Mouse (Mus musculus): ENCODE data around the gene Trio.
A peak's percentile ranks its signal among the peaks of the same experiment; 100 is the strongest.

The Trio gene

GRCm38 (mm10) chr15:27943486-27944195 is 82.0 kb downstream of the Trio start:
- peak; percentile 92 for DNase-seq

DNA sequence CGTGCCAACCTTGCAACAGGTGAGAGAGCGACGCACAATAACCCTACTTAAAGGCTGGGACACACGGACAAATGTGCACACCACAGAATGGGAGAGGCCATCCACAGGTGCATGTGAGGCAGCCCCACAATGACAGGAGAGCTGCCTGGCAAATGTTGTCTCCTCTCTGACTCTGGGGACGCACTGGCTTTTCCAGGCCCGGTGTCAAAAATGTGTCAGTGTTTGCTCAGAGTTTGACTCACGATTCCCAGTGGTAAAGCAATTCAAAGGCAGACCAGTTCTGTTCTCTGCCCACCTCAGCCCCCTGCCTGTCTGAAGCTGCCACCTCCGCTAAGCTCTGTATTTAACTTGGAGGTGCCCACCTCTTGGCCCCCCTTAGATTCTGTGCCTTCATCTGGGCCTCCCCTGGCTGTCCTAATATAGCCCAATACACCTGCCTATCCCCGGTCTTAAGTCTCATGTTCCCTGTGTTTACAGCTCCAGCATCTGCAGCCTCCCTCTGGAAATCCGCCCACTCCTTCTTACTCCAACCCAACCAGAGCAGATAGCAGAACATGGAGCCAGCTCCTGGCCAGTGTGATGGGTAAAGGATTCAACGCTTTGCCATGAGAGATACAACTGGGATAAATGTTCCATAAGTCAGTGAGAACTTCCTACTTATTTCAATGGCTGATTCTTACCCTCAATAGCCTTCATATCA is 83.3 kb downstream of the Trio start:
- DNase-seq, result peak; percentile 65

- no peak for DNase-seq
These were observed 84.2 kb downstream of the Trio start for GRCm38 (mm10) chr15:27941441-27941840.

- DNase-seq, result no peak
These were observed 84.6 kb downstream of the Trio start for GRCm38 (mm10) chr15:27941020-27941419.

DNA sequence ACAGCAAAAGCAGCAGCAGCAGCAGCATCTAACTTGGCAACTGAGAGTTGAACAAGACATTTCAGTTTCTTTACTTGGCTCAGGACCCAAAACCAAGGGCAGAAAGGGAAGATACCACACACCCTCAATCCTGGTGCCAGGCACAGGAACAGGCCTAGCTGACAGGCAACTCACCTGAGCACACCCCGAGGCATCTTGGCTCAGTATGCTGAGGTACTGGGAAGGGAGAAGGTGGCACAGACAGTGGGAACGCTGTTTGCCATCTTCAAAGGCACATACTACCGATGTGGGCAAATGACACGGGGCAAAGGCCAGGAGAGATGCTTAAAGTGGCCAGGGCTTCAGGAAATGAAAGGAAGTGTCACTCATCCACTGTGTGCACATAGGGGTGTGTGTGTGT is 85.6 kb downstream of the Trio start:
- DNase-seq, result peak; percentile 56

DNA sequence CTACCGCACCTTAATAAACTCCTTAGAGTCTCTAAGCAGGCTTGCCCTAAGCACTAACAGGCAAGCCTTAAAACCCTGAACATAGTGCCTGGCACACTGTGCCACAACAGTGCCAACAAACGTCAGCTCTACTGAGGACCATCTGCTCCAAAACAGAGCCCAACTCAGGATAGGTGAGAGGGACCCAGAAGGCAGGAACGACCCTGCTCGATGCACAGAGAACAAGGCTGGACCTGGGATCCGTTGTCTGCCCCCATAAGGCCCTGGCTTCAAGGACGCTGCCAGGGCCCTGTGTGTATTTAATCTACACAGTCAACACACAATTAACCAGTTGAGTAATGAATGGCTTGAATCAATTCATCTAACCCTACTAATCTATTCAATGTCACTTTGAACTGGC is 86.8 kb downstream of the Trio start:
- DNase-seq, result peak; percentile 89

DNA sequence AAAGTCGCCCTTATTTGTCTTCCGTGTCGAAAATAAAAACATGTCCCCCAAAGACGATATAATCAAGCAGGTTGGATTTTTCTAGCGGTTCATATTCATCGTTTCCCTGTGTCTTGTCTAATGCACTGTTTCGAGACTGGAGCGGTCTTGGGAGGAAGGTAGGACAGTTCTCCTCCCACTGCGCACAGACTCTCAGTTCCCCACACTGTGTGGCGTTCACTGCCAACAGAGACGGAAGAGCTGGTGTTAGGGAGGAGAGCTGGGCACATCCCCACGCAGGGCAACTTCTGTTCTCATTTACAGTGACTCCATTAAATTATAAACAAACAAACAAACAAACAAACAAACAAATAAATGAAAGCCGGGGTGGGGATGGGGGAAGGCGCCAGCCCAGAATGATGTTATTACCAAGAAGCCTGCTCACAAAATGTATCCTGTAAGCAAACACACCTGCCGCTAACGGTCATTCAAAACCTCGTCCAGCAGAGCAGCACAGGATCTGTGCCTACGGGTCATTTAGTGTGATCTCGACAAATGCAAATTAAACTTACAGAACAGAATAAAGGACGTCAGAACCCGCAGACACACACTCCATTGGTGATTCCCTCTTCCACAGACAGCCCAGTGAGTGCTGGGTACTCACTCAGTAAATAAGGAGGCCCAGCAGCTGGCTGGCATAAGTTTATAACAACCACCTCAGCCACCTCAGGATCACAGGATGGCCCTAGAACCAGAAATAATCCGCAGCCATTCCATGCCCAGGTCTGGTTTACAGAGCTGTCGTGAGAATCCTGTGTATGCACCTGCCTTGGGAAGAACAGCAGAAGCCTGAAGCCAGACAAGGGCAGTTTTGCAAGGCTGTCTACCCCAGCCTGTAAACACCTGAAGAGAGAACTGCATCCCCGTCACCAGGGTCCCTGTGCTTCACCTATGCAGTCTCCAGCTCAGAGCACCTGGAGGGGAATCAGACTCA is 87.5 kb downstream of the Trio start:
- no peak for DNase-seq

DNA sequence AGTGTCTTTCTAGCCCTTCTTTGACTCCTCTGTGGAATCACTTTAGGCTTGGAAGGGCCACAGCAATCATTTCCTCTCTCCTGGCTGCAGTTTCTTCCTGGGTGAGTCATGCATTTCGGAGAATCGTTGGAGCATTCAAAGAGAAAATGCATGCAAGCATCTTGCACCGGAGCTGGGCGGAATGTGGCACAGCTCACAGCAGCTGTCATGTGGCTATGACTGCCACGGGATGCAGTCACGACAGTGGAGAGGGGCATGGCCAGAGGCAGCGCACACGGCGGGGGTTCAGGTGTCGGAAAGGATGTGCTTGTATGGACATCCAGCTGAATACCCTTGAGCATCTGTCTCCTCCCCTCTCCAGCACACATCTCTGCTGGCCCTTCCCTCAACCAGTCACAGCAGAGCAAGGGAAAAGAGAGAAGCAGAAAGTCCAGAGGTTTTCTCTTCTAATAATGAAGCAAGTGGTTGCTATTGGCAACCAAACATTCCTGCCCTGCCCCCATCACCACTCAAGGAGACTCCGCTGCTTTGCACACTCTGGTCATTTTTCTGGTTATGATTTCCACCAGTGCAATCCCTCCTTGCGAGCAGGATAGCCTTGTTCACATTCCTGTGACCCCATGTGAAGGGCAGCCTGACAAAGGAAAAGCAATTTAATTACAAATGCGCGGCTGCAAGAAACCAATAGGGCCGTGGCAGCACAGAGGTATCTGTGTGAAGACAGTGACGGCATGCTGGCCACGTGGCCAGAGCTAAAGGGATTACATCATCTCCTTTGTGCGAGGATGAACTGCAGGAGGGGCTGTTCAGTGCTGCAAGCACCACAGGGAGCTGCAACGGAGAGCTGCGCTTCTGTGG is 88.4 kb downstream of the Trio start:
- DNase-seq, result peak; percentile 91

- peak; percentile 53 for DNase-seq
These were observed 89.6 kb downstream of the Trio start for GRCm38 (mm10) chr15:27935772-27936746.

- DNase-seq, result no peak
These were observed 92.4 kb downstream of the Trio start for GRCm38 (mm10) chr15:27933270-27933669.

GRCm38 (mm10) chr15:27931891-27932290 is 93.8 kb downstream of the Trio start:
- no peak for DNase-seq

- DNase-seq, result no peak
These were observed 94.2 kb downstream of the Trio start for GRCm38 (mm10) chr15:27931459-27931858.

GRCm38 (mm10) chr15:27927614-27928013 is 98.0 kb downstream of the Trio start:
- DNase-seq, result no peak

GRCm38 (mm10) chr15:27926941-27927340 is 98.7 kb downstream of the Trio start:
- DNase-seq, result no peak

GRCm38 (mm10) chr15:27926450-27926849 is 99.2 kb downstream of the Trio start:
- DNase-seq, result no peak

GRCm38 (mm10) chr15:27925865-27926264 is 99.8 kb downstream of the Trio start:
- no peak for DNase-seq

DNA sequence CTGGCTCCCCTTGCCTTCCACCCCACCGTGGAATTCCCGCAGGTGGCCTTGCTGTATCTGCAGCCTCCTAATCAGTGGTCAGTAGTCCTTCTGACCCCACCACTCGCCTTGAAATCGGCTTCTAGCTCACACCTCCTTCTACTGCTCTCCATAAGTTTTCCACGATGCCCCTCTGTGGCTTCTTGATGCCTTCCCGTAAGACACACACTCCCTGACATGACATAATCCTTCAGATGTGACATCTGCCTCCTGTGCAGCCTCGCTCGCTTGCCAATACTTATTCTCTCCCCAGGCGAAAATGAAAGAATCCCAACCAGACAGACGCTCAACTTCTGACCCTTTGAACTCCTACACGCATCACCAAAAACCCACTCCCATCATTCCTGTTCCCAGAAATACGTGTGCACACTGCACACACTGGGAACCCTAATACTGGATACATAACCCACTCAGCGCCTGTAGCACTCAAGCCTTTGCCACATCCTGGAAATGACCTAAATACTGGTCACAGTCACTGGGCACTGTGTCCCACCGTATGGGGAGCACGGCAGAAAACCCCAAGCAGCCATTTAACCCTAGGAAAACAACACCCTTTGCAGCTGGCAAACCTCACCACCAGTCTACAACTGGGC is 100.5 kb downstream of the Trio start:
- DNase-seq, result peak; percentile 53

DNA sequence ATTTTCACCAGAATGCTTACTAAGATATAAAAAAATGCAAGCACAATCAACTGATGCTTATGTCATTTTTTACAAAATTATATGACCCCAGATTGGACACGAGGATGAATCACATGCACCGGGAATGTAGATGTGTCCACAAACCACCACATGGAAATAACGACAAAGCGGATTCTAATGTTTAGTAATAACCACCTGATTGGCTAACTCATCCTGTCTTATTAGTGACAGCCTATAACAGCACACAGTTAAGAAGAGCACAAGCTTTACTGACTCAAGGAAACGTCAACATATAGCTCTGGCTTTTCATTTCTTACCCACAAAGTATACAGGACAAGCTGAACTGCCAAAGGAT is 101.7 kb downstream of the Trio start:
- DNase-seq, result no peak

- DNase-seq, result peak; percentile 86
These were observed 102.2 kb downstream of the Trio start for GRCm38 (mm10) chr15:27923280-27923986.

DNA sequence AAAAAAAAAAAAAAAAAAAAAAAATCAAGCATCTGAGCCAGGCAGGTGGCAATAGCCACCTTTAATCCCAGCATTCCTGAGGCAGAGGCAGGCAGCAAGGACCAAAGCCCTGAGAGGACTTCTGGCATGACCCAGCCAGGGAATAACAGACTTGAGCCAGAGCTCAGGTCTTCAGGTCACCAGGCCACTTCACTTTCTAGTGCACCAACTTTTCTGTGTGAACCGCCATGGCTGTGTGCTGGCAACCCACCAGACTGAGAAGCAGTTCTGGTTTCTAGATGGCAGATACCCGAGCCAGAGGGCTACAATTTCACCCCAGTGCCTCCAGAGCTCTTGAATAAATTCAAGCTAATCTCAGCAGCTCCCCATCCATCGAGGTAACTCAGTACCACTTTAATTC is 104.9 kb downstream of the Trio start:
- peak; percentile 43 for DNase-seq
